Mouse (Mus musculus) C2C12 (cell line): ENCODE results near the gene Shb.

ENCODE experiments used
- CEBPB ChIP-seq: IDR thresholded peaks from one replicate; pipeline ENCODE4 v1.6.1; 2011; ENCODE audit warnings: low read depth, mild to moderate bottlenecking, control low read depth, moderate library complexity
- CTCF ChIP-seq: IDR thresholded peaks from one replicate; pipeline ENCODE4 v1.5.1; 2011; ENCODE audit not compliant: control insufficient read depth, insufficient read depth, insufficient read length
- FOSL1 ChIP-seq: IDR thresholded peaks from one replicate; pipeline ENCODE4 v1.8.0; 2011; ENCODE audit warnings: mild to moderate bottlenecking, low read length; ENCODE audit not compliant: poor library complexity, insufficient read depth, severe bottlenecking
- MAX ChIP-seq: IDR thresholded peaks from one replicate; pipeline ENCODE4 v1.6.1; 2011; ENCODE audit warnings: mild to moderate bottlenecking, control low read depth
- USF1 ChIP-seq: IDR thresholded peaks from one replicate; pipeline ENCODE4 v1.6.1; 2011; ENCODE audit warnings: low read depth, mild to moderate bottlenecking, control low read depth, moderate library complexity

- TF ChIP-seq CTCF: no peak
- no peak for TF ChIP-seq USF1
- TF ChIP-seq MAX: no peak
- TF ChIP-seq FOSL1: no peak
- no peak for TF ChIP-seq CEBPB
Observed at GRCm38 (mm10) chr4:45445235-45445634, 87.0 kb downstream of the Shb start.
